Mouse (Mus musculus): ENCODE measurements around the gene Acp7. TPM values are rescaled to one million over a fixed set of nuclear protein-coding genes. Genes with fewer than 3 reads are reported as not detected.
A peak's percentile ranks its signal among the peaks of the same experiment; 100 is the strongest.

The Acp7 gene
- polyA plus RNA-seq, 1 experiment from 2014 or later, result not detected

- Histone ChIP-seq H3K9ac (ENCODE audit: low read depth, low read length) (no peak overlapping the region), H3K4me1 (ENCODE audit: control insufficient read depth, insufficient read depth, low read length) (peaks cover 80% of the 10 kb centered on the region), H3K36me3 (ENCODE audit: control insufficient read depth, insufficient read depth, low read length) (no peaks in the 10 kb centered on the region), H3K4me3 (ENCODE audit: low read length) (no peak overlapping the region), H3K9me3 (ENCODE audit: control insufficient read depth, low read length) (no peaks in the 10 kb centered on the region), H3K27me3 (replicated peaks; ENCODE audit: control insufficient read depth, insufficient read depth, low read length) (no peaks in the 10 kb centered on the region), H3K4me2 (ENCODE audit: low read depth, low read length) (peak overlapping the region; percentile 46; the same call in 1 of the 2 replicates), H3K27ac (ENCODE audit: low read length) (peak overlapping the region; percentile 88)
- ATAC-seq, result no peak
- WGBS, result 56% methylated on average over 11 of the region's 11 CpGs
Observed at GRCm38 (mm10) chr7:28582841-28583240, 48.3 kb downstream of the Acp7 start.

- H3K27me3 ChIP-seq (replicated peaks; ENCODE audit: control insufficient read depth, insufficient read depth, low read length), result no peaks in the 10 kb centered on the region
- 59% methylated on average over 4 of the region's 4 CpGs for WGBS
- H3K36me3 ChIP-seq (ENCODE audit: control insufficient read depth, insufficient read depth, low read length), result no peaks in the 10 kb centered on the region
- ATAC-seq, result peak; percentile 19
- H3K4me3 ChIP-seq (ENCODE audit: low read length), result no peak overlapping the region
- peak overlapping the region; percentile 20 for H3K9ac ChIP-seq (ENCODE audit: low read depth, low read length)
- peaks cover 80% of the 10 kb centered on the region for H3K4me1 ChIP-seq (ENCODE audit: control insufficient read depth, insufficient read depth, low read length)
- peak overlapping the region; percentile 88 for H3K27ac ChIP-seq (ENCODE audit: low read length)
- no peaks in the 10 kb centered on the region for H3K9me3 ChIP-seq (ENCODE audit: control insufficient read depth, low read length)
- no peak overlapping the region; the same call in 1 of the 2 replicates for H3K4me2 ChIP-seq (ENCODE audit: low read depth, low read length)
Observed at GRCm38 (mm10) chr7:28581721-28582120, 49.4 kb downstream of the Acp7 start.

GRCm38 (mm10) chr7:28579826-28580225 lies 51.3 kb downstream of the Acp7 start:
- Histone ChIP-seq H3K4me2 (ENCODE audit: low read depth, low read length) (no peak overlapping the region), H3K4me3 (ENCODE audit: low read length) (no peak overlapping the region), H3K4me1 (ENCODE audit: control insufficient read depth, insufficient read depth, low read length) (peaks cover 76% of the 10 kb centered on the region), H3K27ac (ENCODE audit: low read length) (no peak overlapping the region), H3K36me3 (ENCODE audit: control insufficient read depth, insufficient read depth, low read length) (no peaks in the 10 kb centered on the region), H3K9ac (ENCODE audit: low read depth, low read length) (no peak overlapping the region), H3K27me3 (replicated peaks; ENCODE audit: control insufficient read depth, insufficient read depth, low read length) (no peaks in the 10 kb centered on the region), H3K9me3 (ENCODE audit: control insufficient read depth, low read length) (no peaks in the 10 kb centered on the region)
- no peak for ATAC-seq
- 68% methylated on average over 5 of the region's 5 CpGs for WGBS

GRCm38 (mm10) chr7:28578543-28579053 lies 52.5 kb downstream of the Acp7 start:
- Histone ChIP-seq H3K4me2 (ENCODE audit: low read depth, low read length) (no peak overlapping the region), H3K4me1 (ENCODE audit: control insufficient read depth, insufficient read depth, low read length) (peaks cover 75% of the 10 kb centered on the region), H3K27me3 (replicated peaks; ENCODE audit: control insufficient read depth, insufficient read depth, low read length) (no peaks in the 10 kb centered on the region), H3K27ac (ENCODE audit: low read length) (peak overlapping the region; percentile 79), H3K36me3 (ENCODE audit: control insufficient read depth, insufficient read depth, low read length) (no peaks in the 10 kb centered on the region), H3K9me3 (ENCODE audit: control insufficient read depth, low read length) (no peaks in the 10 kb centered on the region), H3K9ac (ENCODE audit: low read depth, low read length) (no peak overlapping the region; the same call in 1 of the 2 replicates), H3K4me3 (ENCODE audit: low read length) (no peak overlapping the region)
- 61% methylated on average over 5 of the region's 5 CpGs for WGBS
- ATAC-seq, result no peak

- WGBS, result 58% methylated on average over 9 of the region's 9 CpGs
Observed at GRCm38 (mm10) chr7:28577826-28578542, 53.1 kb downstream of the Acp7 start.

GRCm38 (mm10) chr7:28576271-28576914 lies 54.7 kb downstream of the Acp7 start:
- peak overlapping the region; percentile 79; the same call in 1 of the 2 replicates for H3K27ac ChIP-seq (ENCODE audit: low read length)
- H3K9me3 ChIP-seq (ENCODE audit: control insufficient read depth, low read length), result no peaks in the 10 kb centered on the region
- no peak overlapping the region for H3K4me2 ChIP-seq (ENCODE audit: low read depth, low read length)
- H3K27me3 ChIP-seq (replicated peaks; ENCODE audit: control insufficient read depth, insufficient read depth, low read length), result no peaks in the 10 kb centered on the region
- no peaks in the 10 kb centered on the region for H3K36me3 ChIP-seq (ENCODE audit: control insufficient read depth, insufficient read depth, low read length)
- H3K9ac ChIP-seq (ENCODE audit: low read depth, low read length), result peak overlapping the region; percentile 39; the same call in 1 of the 2 replicates
- no peak overlapping the region for H3K4me3 ChIP-seq (ENCODE audit: low read length)
- WGBS, result 67% methylated on average over 5 of the region's 5 CpGs
- ATAC-seq, result peak; percentile 27
- H3K4me1 ChIP-seq (ENCODE audit: control insufficient read depth, insufficient read depth, low read length), result peaks cover 81% of the 10 kb centered on the region

More at GRCm38 (mm10) chr7:28577826-28578542, 53.1 kb downstream of the Acp7 start:
- H3K9me3 ChIP-seq (ENCODE audit: control insufficient read depth, low read length), result no peaks in the 10 kb centered on the region
- H3K4me1 ChIP-seq (ENCODE audit: control insufficient read depth, insufficient read depth, low read length), result peaks cover 80% of the 10 kb centered on the region
- H3K27me3 ChIP-seq (replicated peaks; ENCODE audit: control insufficient read depth, insufficient read depth, low read length), result no peaks in the 10 kb centered on the region
- no peak overlapping the region for H3K4me3 ChIP-seq (ENCODE audit: low read length)
- H3K36me3 ChIP-seq (ENCODE audit: control insufficient read depth, insufficient read depth, low read length), result no peaks in the 10 kb centered on the region
- peak overlapping the region; percentile 48; the same call in 1 of the 2 replicates for H3K9ac ChIP-seq (ENCODE audit: low read depth, low read length)
- ATAC-seq, result peak; percentile 83
- H3K4me2 ChIP-seq (ENCODE audit: low read depth, low read length), result 0 out of 2 replicates have a peak overlapping the region, but pooled peaks have one; percentile 8
- H3K27ac ChIP-seq (ENCODE audit: low read length), result peak overlapping the region; percentile 79

GRCm38 (mm10) chr7:28575597-28575996 lies 55.5 kb downstream of the Acp7 start:
- Histone ChIP-seq H3K4me3 (ENCODE audit: low read length) (no peak overlapping the region), H3K4me1 (ENCODE audit: control insufficient read depth, insufficient read depth, low read length) (peaks cover 83% of the 10 kb centered on the region), H3K9ac (ENCODE audit: low read depth, low read length) (no peak overlapping the region), H3K27ac (ENCODE audit: low read length) (no peak overlapping the region), H3K9me3 (ENCODE audit: control insufficient read depth, low read length) (no peaks in the 10 kb centered on the region), H3K36me3 (ENCODE audit: control insufficient read depth, insufficient read depth, low read length) (no peaks in the 10 kb centered on the region), H3K27me3 (replicated peaks; ENCODE audit: control insufficient read depth, insufficient read depth, low read length) (no peaks in the 10 kb centered on the region), H3K4me2 (ENCODE audit: low read depth, low read length) (no peak overlapping the region)
- WGBS, result 87% methylated on average over 11 of the region's 11 CpGs
- ATAC-seq, result no peak

- Histone ChIP-seq H3K36me3 (ENCODE audit: control insufficient read depth, insufficient read depth, low read length) (no peaks in the 10 kb centered on the region), H3K27me3 (replicated peaks; ENCODE audit: control insufficient read depth, insufficient read depth, low read length) (no peaks in the 10 kb centered on the region), H3K27ac (ENCODE audit: low read length) (peak overlapping the region; percentile 60), H3K9me3 (ENCODE audit: control insufficient read depth, low read length) (no peaks in the 10 kb centered on the region), H3K9ac (ENCODE audit: low read depth, low read length) (no peak overlapping the region), H3K4me1 (ENCODE audit: control insufficient read depth, insufficient read depth, low read length) (peaks cover 83% of the 10 kb centered on the region), H3K4me2 (ENCODE audit: low read depth, low read length) (no peak overlapping the region), H3K4me3 (ENCODE audit: low read length) (no peak overlapping the region)
- ATAC-seq, result no peak
- WGBS, result 97% methylated on average over 3 of the region's 3 CpGs
Observed at GRCm38 (mm10) chr7:28573236-28573635, 57.9 kb downstream of the Acp7 start.

- no peak overlapping the region for H3K4me3 ChIP-seq (ENCODE audit: low read length)
- ATAC-seq, result peak; percentile 10; the same call in 1 of the 2 replicates
- H3K27ac ChIP-seq (ENCODE audit: low read length), result peak overlapping the region; percentile 60
- H3K27me3 ChIP-seq (replicated peaks; ENCODE audit: control insufficient read depth, insufficient read depth, low read length), result no peaks in the 10 kb centered on the region
- H3K9ac ChIP-seq (ENCODE audit: low read depth, low read length), result no peak overlapping the region
- H3K4me2 ChIP-seq (ENCODE audit: low read depth, low read length), result no peak overlapping the region
- 69% methylated on average over 5 of the region's 5 CpGs for WGBS
- H3K4me1 ChIP-seq (ENCODE audit: control insufficient read depth, insufficient read depth, low read length), result peaks cover 77% of the 10 kb centered on the region
- H3K36me3 ChIP-seq (ENCODE audit: control insufficient read depth, insufficient read depth, low read length), result peaks cover 1% of the 10 kb centered on the region
- no peaks in the 10 kb centered on the region for H3K9me3 ChIP-seq (ENCODE audit: control insufficient read depth, low read length)
Observed at GRCm38 (mm10) chr7:28572689-28573088, 58.4 kb downstream of the Acp7 start.

Measured in intestine, embryonic 16.5 days (tissue).